Mouse (Mus musculus): ENCODE measurements around the gene Olfr398. TPM values are rescaled to one million over a fixed set of nuclear protein-coding genes. Genes with fewer than 3 reads are reported as not detected.

The Olfr398 gene
- polyA plus RNA-seq (2015; fragmentation: Nextera tagmentation; extraction: Ambion mirVana), result not detected in 2 replicates

- ATAC-seq (ENCODE audit: low read depth), result no peak
- no peak within 1 kb of the TSS for H3K4me3 ChIP-seq (ENCODE audit: low read depth, low read length)
- H3K27me3 ChIP-seq (ENCODE audit: control insufficient read depth, insufficient read depth, low read depth, low read length), result no peaks in the 10 kb centered on the region
- H3K9me3 ChIP-seq (replicated peaks; ENCODE audit: control insufficient read depth, low read length), result no peaks in the 10 kb centered on the region
- H3K36me3 ChIP-seq (ENCODE audit: control insufficient read depth, insufficient read depth), result no peaks in the 10 kb centered on the region
- H3K9ac ChIP-seq (ENCODE audit: low read depth, low read length), result no peak within 1 kb of the TSS
- H3K27ac ChIP-seq (ENCODE audit: low read length), result no peak within 1 kb of the TSS
- no peak within 1 kb of the TSS for H3K4me2 ChIP-seq (ENCODE audit: low read depth, low read length)
- H3K4me1 ChIP-seq (ENCODE audit: control insufficient read depth, low read depth, low read length), result no peaks in the 10 kb centered on the region
These were observed at the start of gene Olfr398 for GRCm38 (mm10) chr11:73990307-73990706. Gene Olfr398, minus strand, starts transcription at chr11:73990407.

GRCm38 (mm10) chr11:73993115-73993514 lies 2.9 kb upstream of the Olfr398 start:
- no peaks in the 10 kb centered on the region for H3K27me3 ChIP-seq (ENCODE audit: control insufficient read depth, insufficient read depth, low read depth, low read length)
- ATAC-seq (ENCODE audit: low read depth), result no peak

GRCm38 (mm10) chr11:73960517-73960916 lies 29.7 kb downstream of the Olfr398 start, which contains the start of gene Olfr397:
Gene Olfr397, plus strand, starts transcription at chr11:73960817.
- no peaks in the 10 kb centered on the region for H3K9me3 ChIP-seq (replicated peaks; ENCODE audit: control insufficient read depth, low read length)
- no peak within 1 kb of the TSS for H3K4me3 ChIP-seq (ENCODE audit: low read depth, low read length)
- no peaks in the 10 kb centered on the region for H3K36me3 ChIP-seq (ENCODE audit: control insufficient read depth, insufficient read depth)
- H3K27ac ChIP-seq (ENCODE audit: low read length), result no peak within 1 kb of the TSS
- H3K9ac ChIP-seq (ENCODE audit: low read depth, low read length), result no peak within 1 kb of the TSS
- H3K27me3 ChIP-seq (ENCODE audit: control insufficient read depth, insufficient read depth, low read depth, low read length), result no peaks in the 10 kb centered on the region
- no peak within 1 kb of the TSS for H3K4me2 ChIP-seq (ENCODE audit: low read depth, low read length)
- H3K4me1 ChIP-seq (ENCODE audit: control insufficient read depth, low read depth, low read length), result no peaks in the 10 kb centered on the region
- WGBS (ENCODE audit: insufficient replicate concordance), result 38% methylated on average over 1 of the region's 1 CpGs
- ATAC-seq (ENCODE audit: low read depth), result no peak

More at GRCm38 (mm10) chr11:73993115-73993514, 2.9 kb upstream of the Olfr398 start:
- H3K9me3 ChIP-seq (replicated peaks; ENCODE audit: control insufficient read depth, low read length), result no peaks in the 10 kb centered on the region
- H3K9ac ChIP-seq (ENCODE audit: low read depth, low read length), result no peak overlapping the region
- no peaks in the 10 kb centered on the region for H3K36me3 ChIP-seq (ENCODE audit: control insufficient read depth, insufficient read depth)
- no peak overlapping the region for H3K27ac ChIP-seq (ENCODE audit: low read length)
- no peak overlapping the region for H3K4me3 ChIP-seq (ENCODE audit: low read depth, low read length)
- no peaks in the 10 kb centered on the region for H3K4me1 ChIP-seq (ENCODE audit: control insufficient read depth, low read depth, low read length)
- H3K4me2 ChIP-seq (ENCODE audit: low read depth, low read length), result no peak overlapping the region

- H3K27ac ChIP-seq (ENCODE audit: low read length), result no peak within 1 kb of the TSS
- no peak within 1 kb of the TSS for H3K4me3 ChIP-seq (ENCODE audit: low read depth, low read length)
- H3K4me1 ChIP-seq (ENCODE audit: control insufficient read depth, low read depth, low read length), result no peaks in the 10 kb centered on the region
- no peaks in the 10 kb centered on the region for H3K27me3 ChIP-seq (ENCODE audit: control insufficient read depth, insufficient read depth, low read depth, low read length)
- no peaks in the 10 kb centered on the region for H3K9me3 ChIP-seq (replicated peaks; ENCODE audit: control insufficient read depth, low read length)
- no peak within 1 kb of the TSS for H3K9ac ChIP-seq (ENCODE audit: low read depth, low read length)
- no peak within 1 kb of the TSS for H3K4me2 ChIP-seq (ENCODE audit: low read depth, low read length)
- no peak for ATAC-seq (ENCODE audit: low read depth)
- H3K36me3 ChIP-seq (ENCODE audit: control insufficient read depth, insufficient read depth), result no peaks in the 10 kb centered on the region
These were observed 53.8 kb downstream of the Olfr398 start, which contains the start of gene Olfr23 for GRCm38 (mm10) chr11:73936377-73936776. Gene Olfr23, plus strand, starts transcription at chr11:73936677.

Other genes with a start within 250 kb of the Olfr398 start
- not detected in 2 replicates for gene Olfr389, start 209.7 kb downstream of the Olfr398 start, polyA plus RNA-seq (2015; fragmentation: Nextera tagmentation; extraction: Ambion mirVana)
- gene Olfr390, start 207.4 kb downstream of the Olfr398 start, polyA plus RNA-seq (2015; fragmentation: Nextera tagmentation; extraction: Ambion mirVana), result not detected in 2 replicates
- gene Olfr391-ps, start 187.4 kb downstream of the Olfr398 start, polyA plus RNA-seq (2015; fragmentation: Nextera tagmentation; extraction: Ambion mirVana), result not detected in 2 replicates
- gene Olfr392, start 173.4 kb downstream of the Olfr398 start, polyA plus RNA-seq (2015; fragmentation: Nextera tagmentation; extraction: Ambion mirVana), result not detected in 2 replicates
- not detected in 2 replicates for gene Olfr393, start 139.0 kb downstream of the Olfr398 start, polyA plus RNA-seq (2015; fragmentation: Nextera tagmentation; extraction: Ambion mirVana)
- not detected in 2 replicates for gene Olfr394, start 99.6 kb downstream of the Olfr398 start, polyA plus RNA-seq (2015; fragmentation: Nextera tagmentation; extraction: Ambion mirVana)
- not detected in 2 replicates for gene Olfr395, start 81.1 kb downstream of the Olfr398 start, polyA plus RNA-seq (2015; fragmentation: Nextera tagmentation; extraction: Ambion mirVana)
- not detected in 2 replicates for gene Olfr23, start 53.7 kb downstream of the Olfr398 start, polyA plus RNA-seq (2015; fragmentation: Nextera tagmentation; extraction: Ambion mirVana)
- not detected in 2 replicates for gene Olfr397, start 29.6 kb downstream of the Olfr398 start, polyA plus RNA-seq (2015; fragmentation: Nextera tagmentation; extraction: Ambion mirVana)
- gene Olfr139, start 66.1 kb upstream of the Olfr398 start, polyA plus RNA-seq (2015; fragmentation: Nextera tagmentation; extraction: Ambion mirVana), result not detected in 2 replicates
- not detected in 2 replicates for gene Olfr399, start 66.2 kb upstream of the Olfr398 start, polyA plus RNA-seq (2015; fragmentation: Nextera tagmentation; extraction: Ambion mirVana)
- not detected in 2 replicates for gene Zfp616, start 79.5 kb upstream of the Olfr398 start, polyA plus RNA-seq (2015; fragmentation: Nextera tagmentation; extraction: Ambion mirVana)
- gene Olfr401, start 123.3 kb upstream of the Olfr398 start, polyA plus RNA-seq (2015; fragmentation: Nextera tagmentation; extraction: Ambion mirVana), result not detected in 2 replicates
- not detected in 2 replicates for gene Olfr402, start 163.1 kb upstream of the Olfr398 start, polyA plus RNA-seq (2015; fragmentation: Nextera tagmentation; extraction: Ambion mirVana)
- not detected in 2 replicates for gene Olfr403, start 195.8 kb upstream of the Olfr398 start, polyA plus RNA-seq (2015; fragmentation: Nextera tagmentation; extraction: Ambion mirVana)
- gene Olfr43, start 221.0 kb upstream of the Olfr398 start, polyA plus RNA-seq (2015; fragmentation: Nextera tagmentation; extraction: Ambion mirVana), result not detected in 2 replicates

Data from liver, embryonic 16.5 days (tissue).